Mouse (Mus musculus) CH12.LX (cell line): ENCODE data around the gene Grap2. TPM values are rescaled to one million over a fixed set of nuclear protein-coding genes. Genes with fewer than 3 reads are reported as not detected.

Experiments
- DNase-seq: peaks from one replicate; pipeline ENCODE4 v3.0.0-alpha.2; 2013; ENCODE audit errors: extremely low read depth
- H3K27ac ChIP-seq: 2 replicates; pipeline ENCODE4 v1.5.1; 2012; ENCODE audit warnings: low read depth, mild to moderate bottlenecking, control low read depth, moderate library complexity; ENCODE audit not compliant: insufficient read depth
- H3K27me3 ChIP-seq: replicated peaks from 2 replicates; pipeline ENCODE3; 2012; ENCODE audit warnings: inconsistent platforms
- H3K36me3 ChIP-seq, 2 experiments: replicated peaks in 1 of 2; 2 replicates each; pipeline versions ENCODE3 to v1.6.1; 2012; ENCODE audit warnings: inconsistent platforms in 1 of 2, low read length in 1 of 2, mild to moderate bottlenecking in 1 of 2, mixed read lengths in 1 of 2, moderate library complexity in 1 of 2; ENCODE audit not compliant: control insufficient read depth in 1 of 2, insufficient read depth in 1 of 2
- H3K4me1 ChIP-seq, 2 experiments: 2 replicates each; pipeline ENCODE4 v1.6.1; 2012; ENCODE audit warnings: inconsistent platforms in 1 of 2, moderate library complexity in 1 of 2; ENCODE audit not compliant: insufficient read depth in 2 of 2, control insufficient read depth in 1 of 2
- H3K4me2 ChIP-seq: 2 replicates; pipeline ENCODE4 v1.6.1; 2012; ENCODE audit warnings: low read depth, mild to moderate bottlenecking, control low read depth; ENCODE audit not compliant: poor library complexity, insufficient read depth, severe bottlenecking
- H3K4me3 ChIP-seq, 3 experiments: fragments of 150-350 bp in 1 of 3; sonication (generic) in 1 of 3; replicated peaks in 1 of 3; 2 replicates each; pipeline versions ENCODE3 to v1.5.1; 2011 to 2012; ENCODE audit warnings: low read depth in 2 of 3, low read length in 2 of 3, mild to moderate bottlenecking in 2 of 3, moderate library complexity in 2 of 3, control low read depth in 1 of 3, improper control_type of control experiment in 1 of 3, inconsistent platforms in 1 of 3, mixed read lengths in 1 of 3; ENCODE audit not compliant: poor library complexity in 1 of 3
- H3K79me2 ChIP-seq: replicated peaks from 2 replicates; pipeline ENCODE4 v1.6.1; 2012; ENCODE audit warnings: mild to moderate bottlenecking, moderate library complexity; ENCODE audit not compliant: control insufficient read depth, poor library complexity, insufficient read depth, severe bottlenecking; ENCODE audit errors: extremely low read depth
- H3K9ac ChIP-seq: 2 replicates; pipeline ENCODE4 v1.6.1; 2012; ENCODE audit warnings: low read depth, mild to moderate bottlenecking, control low read depth, moderate library complexity; ENCODE audit not compliant: insufficient read depth
- H3K9me3 ChIP-seq: replicated peaks from 2 replicates; pipeline ENCODE3; 2012; ENCODE audit warnings: low read length, inconsistent platforms, mixed read lengths
- CHD1 ChIP-seq: IDR thresholded peaks from 2 replicates; pipeline ENCODE4 v1.6.1; 2012; ENCODE audit warnings: low read depth, low read length, improper control_type of control experiment, inconsistent platforms
- CTCF ChIP-seq, 2 experiments: IDR thresholded peaks in 1 of 2; conservative IDR thresholded peaks in 1 of 2; 2 replicates each; pipeline ENCODE4 v1.5.1; 2011 to 2012; ENCODE audit warnings: low read depth in 2 of 2, low read length in 2 of 2, improper control_type of control experiment in 1 of 2, inconsistent platforms in 1 of 2, mild to moderate bottlenecking in 1 of 2, moderate library complexity in 1 of 2
- E2F4 ChIP-seq: IDR thresholded peaks from 2 replicates; pipeline ENCODE4 v1.6.1; 2011; ENCODE audit warnings: low read depth, low read length, improper control_type of control experiment; ENCODE audit not compliant: insufficient replicate concordance
- IRF4 ChIP-seq: IDR thresholded peaks from 2 replicates; pipeline ENCODE4 v1.6.1; 2014; ENCODE audit warnings: low read depth, mild to moderate bottlenecking, inconsistent platforms, low read length, improper control_type of control experiment
- JUN ChIP-seq: IDR thresholded peaks from 2 replicates; pipeline ENCODE4 v1.6.1; 2011; ENCODE audit warnings: low read depth, mild to moderate bottlenecking, low read length, improper control_type of control experiment, moderate library complexity; ENCODE audit not compliant: insufficient read depth
- JUND ChIP-seq: conservative IDR thresholded peaks from 2 replicates; pipeline ENCODE4 v1.6.1; 2011; ENCODE audit warnings: low read depth, low read length, improper control_type of control experiment
- MAX ChIP-seq: IDR thresholded peaks from 2 replicates; pipeline ENCODE4 v1.6.1; 2011; ENCODE audit warnings: low read length, improper control_type of control experiment
- MAZ ChIP-seq: IDR thresholded peaks from 2 replicates; pipeline ENCODE4 v1.6.1; 2012; ENCODE audit warnings: low read depth, mild to moderate bottlenecking, inconsistent platforms, low read length, improper control_type of control experiment, moderate library complexity
- MXI1 ChIP-seq: IDR thresholded peaks from 2 replicates; pipeline ENCODE4 v1.6.1; 2011; ENCODE audit warnings: mild to moderate bottlenecking, low read depth, low read length, improper control_type of control experiment
- NRF1 ChIP-seq: IDR thresholded peaks from 2 replicates; pipeline ENCODE4 v1.6.1; 2014; ENCODE audit warnings: low read depth, mild to moderate bottlenecking, inconsistent platforms, low read length, improper control_type of control experiment, moderate library complexity
- RCOR1 ChIP-seq: conservative IDR thresholded peaks from 2 replicates; pipeline ENCODE4 v1.6.1; 2012; ENCODE audit warnings: low read depth, mild to moderate bottlenecking, inconsistent platforms, low read length, improper control_type of control experiment
- SMC3 ChIP-seq: IDR thresholded peaks from 2 replicates; pipeline ENCODE4 v1.6.1; 2011; ENCODE audit warnings: low read depth, low read length, improper control_type of control experiment
- TBP ChIP-seq: conservative IDR thresholded peaks from 2 replicates; pipeline ENCODE4 v1.6.1; 2011; ENCODE audit warnings: low read depth, low read length, improper control_type of control experiment
- UBTF ChIP-seq: IDR thresholded peaks from 2 replicates; pipeline ENCODE4 v1.6.1; 2012; ENCODE audit warnings: low read depth, mild to moderate bottlenecking, inconsistent platforms, low read length, improper control_type of control experiment, moderate library complexity
- USF2 ChIP-seq: conservative IDR thresholded peaks from 2 replicates; pipeline ENCODE4 v1.6.1; 2011; ENCODE audit warnings: low read depth, low read length, improper control_type of control experiment
- ZC3H11A ChIP-seq: IDR thresholded peaks from 2 replicates; pipeline ENCODE4 v1.6.1; 2012; ENCODE audit warnings: low read depth, mild to moderate bottlenecking, inconsistent platforms, low read length, improper control_type of control experiment
- ZMIZ1 ChIP-seq: IDR thresholded peaks from 2 replicates; pipeline ENCODE4 v1.6.1; 2012; ENCODE audit warnings: low read depth, mild to moderate bottlenecking, inconsistent platforms, low read length, improper control_type of control experiment
- dilution Hi-C: fragments of 300-500 bp; cut with MboI; formaldehyde crosslinking; loops from 2 replicates; pipeline ENCODE4 v1.14.3; 2020; ENCODE audit warnings: low sequenced_read_pairs; ENCODE audit not compliant: extremely low pct_unique_long_range_greater_than_20kb, extremely low pct_ligation_motif_present
- in situ Hi-C: fragments of 300-500 bp; cut with MboI; formaldehyde crosslinking; loops from 3 replicates; pipeline ENCODE4 v1.14.3; 2019; ENCODE audit warnings: low sequenced_read_pairs, low pct_ligation_motif_present, low pct_unique_long_range_greater_than_20kb, mixed read lengths
- polyA plus RNA-seq: library from polyadenylated mRNA; unstranded; fragments of >175 nt; gene quantifications from 2 replicates; pipeline ENCODE4 v1.2.1, GENCODE M21; 2012; ENCODE audit warnings: low read depth; ENCODE audit not compliant: insufficient read length
- total RNA-seq, 2 experiments: library from RNA; depleted of rRNA; stranded (reverse); fragments of 300-350 nt in 1 of 2; fragments of >200 nt in 1 of 2; gene quantifications; 2 replicates each; pipeline ENCODE4 v1.2.3; 2012 to 2014

Gene Grap2
- total and polyA plus RNA-seq, 3 experiments: 1.5 to 6.2 (median 5.0) TPM

GRCm38 (mm10) chr15:80674700-80675099 is 102.3 kb downstream of the Grap2 start:
- Histone ChIP-seq H3K4me2 (no peak overlapping the region), H3K27me3 (no peaks in the 10 kb centered on the region), H3K79me2 (no peaks in the 10 kb centered on the region), H3K4me1 (peaks cover 11 to 58% of the 10 kb centered on the region in 2 experiments), H3K9me3 (peaks cover 7% of the 10 kb centered on the region), H3K36me3 (no peaks in the 10 kb centered on the region), H3K4me3 (no peak overlapping the region), H3K27ac (no peak overlapping the region), H3K9ac (no peak overlapping the region)
- no peak for TF ChIP-seq ZMIZ1
- no peak for TF ChIP-seq TBP
- no peak for TF ChIP-seq UBTF
- TF ChIP-seq CTCF (conservative IDR thresholded peaks at IDR 0.05 in 1 of 2, IDR thresholded peaks at IDR 0.05 in 1 of 2; ENCODE audit: low read depth in 2 of 2, low read length in 2 of 2): no peak
- no peak for TF ChIP-seq ZC3H11A
- TF ChIP-seq MAX: no peak
- no peak for TF ChIP-seq JUND
- TF ChIP-seq MXI1: no peak
- no peak for TF ChIP-seq IRF4
- TF ChIP-seq CHD1: no peak
- no peak for TF ChIP-seq SMC3
- no peak for TF ChIP-seq E2F4
- TF ChIP-seq USF2: no peak
- TF ChIP-seq MAZ: no peak
- TF ChIP-seq JUN: no peak
- dilution Hi-C loops (no loop called here), in situ Hi-C loops (no loop called here)
- DNase-seq: no peak

GRCm38 (mm10) chr15:80679515-80680215 is 107.3 kb downstream of the Grap2 start:
- TF ChIP-seq RCOR1 (no peak), NRF1 (no peak), ZMIZ1 (no peak)
- no peaks in the 10 kb centered on the region for H3K9me3 ChIP-seq
- no peaks in the 10 kb centered on the region for H3K36me3 ChIP-seq
- H3K4me1 ChIP-seq: peaks cover 27 to 98% of the 10 kb centered on the region in 2 experiments
- H3K79me2 ChIP-seq: no peaks in the 10 kb centered on the region
- dilution Hi-C loops (no loop called here), in situ Hi-C loops (loop anchor here (5.0 kb wide), 1 partner anchor 42 kb away; no protein-coding TSS in a partner anchor)
- H3K4me3 ChIP-seq: no peak overlapping the region
- no peak overlapping the region for H3K9ac ChIP-seq
- H3K27me3 ChIP-seq: no peaks in the 10 kb centered on the region
- H3K4me2 ChIP-seq: no peak overlapping the region
- no peak for DNase-seq
- H3K27ac ChIP-seq: no peak overlapping the region
